Mouse (Mus musculus): ENCODE data around the gene Rnaseh2b.

DNA sequence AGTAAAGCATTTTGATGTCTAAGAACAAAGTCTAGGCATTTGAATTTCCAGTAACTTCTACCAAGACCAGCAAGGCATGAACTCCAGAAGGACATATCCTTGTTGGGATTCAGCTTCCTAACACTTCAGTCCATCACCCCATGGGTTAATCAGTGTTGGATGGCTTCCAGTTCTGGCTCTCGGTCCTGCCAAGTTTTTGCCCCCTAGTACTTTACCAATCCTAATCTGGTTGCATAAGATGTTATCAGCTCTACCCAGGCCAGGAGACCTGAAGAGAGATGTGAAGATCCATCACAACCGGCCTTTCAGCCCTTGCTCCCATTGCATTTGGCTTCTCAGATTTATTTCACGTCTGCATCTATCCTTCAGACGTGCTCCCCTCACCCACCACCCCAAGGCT, 129.9 kb downstream of the Rnaseh2b start:
- TF ChIP-seq CTCF (IDR thresholded peaks at IDR 0.05; ENCODE audit: borderline replicate concordance, insufficient read depth, low read depth, low read length) (no peak), POLR2A (IDR thresholded peaks at IDR 0.05; ENCODE audit: borderline replicate concordance, insufficient read depth, low read length) (no peak)

Measured in cerebellum, adult 2 months (tissue).